Mouse (Mus musculus) thymus, postnatal 10 days (tissue): ENCODE results near the gene Zfhx2.
A peak's percentile ranks its signal among the peaks of the same experiment; 100 is the strongest.

Source experiments
- DNase-seq, 2 experiments: peaks; one replicate each; pipeline ENCODE4 v3.0.0; 2021; ENCODE audit warnings: low spot score in 2 of 2

Gene Zfhx2

DNA sequence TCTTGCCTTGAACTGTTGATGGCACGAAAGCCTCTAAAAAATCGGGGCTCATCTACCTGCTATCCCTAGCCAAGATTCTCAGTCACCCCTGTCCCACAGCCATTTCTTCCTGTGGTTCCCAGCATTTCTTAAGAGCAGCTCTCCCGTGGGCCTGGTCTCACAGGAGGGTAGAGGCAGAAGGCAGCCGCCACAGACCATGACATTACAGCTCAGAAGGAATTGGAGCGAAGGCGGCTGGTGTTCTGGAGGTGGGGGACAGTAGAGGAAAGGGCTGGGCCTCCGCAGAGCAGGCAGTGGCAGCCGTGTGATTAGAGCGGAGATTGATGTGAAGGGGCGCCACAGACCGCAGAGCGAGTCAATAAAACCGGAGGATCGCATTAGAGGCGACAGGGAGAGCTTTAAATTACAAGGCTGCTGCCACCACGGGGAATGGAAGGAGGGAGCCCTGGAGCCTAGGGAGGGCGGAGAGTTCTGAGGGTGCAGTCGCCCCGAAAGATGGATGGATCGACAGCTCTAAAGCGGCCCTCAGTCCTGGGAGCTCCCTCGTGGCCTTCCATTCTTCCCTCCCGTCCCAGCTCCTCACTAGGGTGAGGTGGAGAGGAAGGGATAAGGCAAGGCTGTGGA, 13.6 kb downstream of the Zfhx2 start:
- no peak for DNase-seq

GRCm38 (mm10) chr14:55077481-55078365, 14.4 kb downstream of the Zfhx2 start:
- DNase-seq, result no peak

DNA sequence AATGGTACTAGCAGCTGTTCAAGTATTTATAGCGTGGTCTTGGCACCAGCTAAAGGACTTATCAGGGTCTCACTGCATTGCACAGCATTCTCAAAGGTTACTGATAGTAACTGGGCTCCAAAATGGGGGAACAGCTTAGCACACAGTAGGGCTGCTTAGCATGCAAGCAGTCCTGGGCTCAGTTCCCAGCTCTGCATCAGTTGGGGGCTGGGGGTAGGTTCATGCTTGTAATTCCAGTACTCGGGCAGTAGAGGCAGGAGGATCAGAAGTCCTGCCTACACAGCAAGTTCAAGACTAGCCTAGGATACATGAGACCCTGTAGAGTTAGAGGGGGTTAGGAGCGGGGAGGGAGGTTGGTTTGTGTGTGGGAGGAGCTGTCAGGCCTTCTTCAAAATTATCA, 15.2 kb downstream of the Zfhx2 start:
- no peak for DNase-seq

DNA sequence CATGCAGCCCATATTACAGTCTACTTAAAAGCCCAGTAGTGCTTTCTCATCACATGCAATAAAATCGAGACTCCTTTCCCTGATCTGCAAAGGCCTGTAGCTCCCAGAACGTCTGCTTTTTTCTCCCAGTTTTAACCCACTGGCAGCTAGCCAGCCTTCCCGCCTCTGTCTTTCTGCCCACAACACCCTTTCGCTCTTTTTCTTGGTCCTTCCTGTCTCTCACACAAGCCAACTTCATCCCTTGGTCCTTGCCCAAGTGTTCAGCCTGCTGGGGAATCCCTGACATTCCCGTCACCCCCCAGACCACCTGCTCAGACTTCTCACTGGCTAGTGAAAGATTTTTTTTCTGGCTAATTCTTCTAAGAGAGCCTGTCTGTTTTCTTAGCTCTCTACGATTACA, 15.9 kb downstream of the Zfhx2 start:
- DNase-seq, result no peak

GRCm38 (mm10) chr14:55074416-55074815, 17.7 kb downstream of the Zfhx2 start:
- no peak for DNase-seq

GRCm38 (mm10) chr14:55071756-55072155, 20.4 kb downstream of the Zfhx2 start:
- DNase-seq, result no peak

- DNase-seq, result no peak
Observed at GRCm38 (mm10) chr14:55066042-55066441, 26.1 kb downstream of the Zfhx2 start.

- DNase-seq, result no peak
Observed at GRCm38 (mm10) chr14:55065391-55065790, 26.7 kb downstream of the Zfhx2 start.

- DNase-seq, result no peak
Observed at GRCm38 (mm10) chr14:55064481-55065370, 27.4 kb downstream of the Zfhx2 start.

- no peak for DNase-seq
Observed at GRCm38 (mm10) chr14:55063581-55064381, 28.3 kb downstream of the Zfhx2 start.

GRCm38 (mm10) chr14:55063117-55063516, 29.0 kb downstream of the Zfhx2 start:
- no peak for DNase-seq

- peak; percentile 29 to 45 for DNase-seq
Observed at GRCm38 (mm10) chr14:55062626-55063025, 29.5 kb downstream of the Zfhx2 start.

DNA sequence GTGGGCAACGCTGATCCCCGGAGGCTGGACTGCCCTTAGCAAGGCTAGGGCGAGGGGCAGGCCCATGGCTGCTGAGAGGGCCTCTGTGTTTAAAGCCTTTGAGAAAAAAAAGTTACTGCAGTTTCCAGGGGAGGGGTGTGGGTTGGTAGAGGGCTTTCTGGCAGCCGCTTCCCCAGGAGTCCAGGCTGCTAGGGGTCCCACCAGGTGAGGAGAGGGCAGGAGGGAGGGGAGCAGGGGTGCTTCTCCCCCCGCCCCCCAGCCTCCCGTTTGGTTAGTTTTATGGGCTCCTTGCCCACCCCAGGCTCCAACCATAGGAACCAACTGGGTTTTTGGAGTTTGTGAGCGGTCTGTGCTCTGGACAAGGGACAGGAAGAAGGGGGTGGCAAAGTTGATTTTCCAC, 30.3 kb downstream of the Zfhx2 start:
- no peak for DNase-seq

GRCm38 (mm10) chr14:55059931-55060330, 32.2 kb downstream of the Zfhx2 start:
- DNase-seq, result no peak

GRCm38 (mm10) chr14:55059009-55059408, 33.1 kb downstream of the Zfhx2 start:
- DNase-seq, result no peak

DNA sequence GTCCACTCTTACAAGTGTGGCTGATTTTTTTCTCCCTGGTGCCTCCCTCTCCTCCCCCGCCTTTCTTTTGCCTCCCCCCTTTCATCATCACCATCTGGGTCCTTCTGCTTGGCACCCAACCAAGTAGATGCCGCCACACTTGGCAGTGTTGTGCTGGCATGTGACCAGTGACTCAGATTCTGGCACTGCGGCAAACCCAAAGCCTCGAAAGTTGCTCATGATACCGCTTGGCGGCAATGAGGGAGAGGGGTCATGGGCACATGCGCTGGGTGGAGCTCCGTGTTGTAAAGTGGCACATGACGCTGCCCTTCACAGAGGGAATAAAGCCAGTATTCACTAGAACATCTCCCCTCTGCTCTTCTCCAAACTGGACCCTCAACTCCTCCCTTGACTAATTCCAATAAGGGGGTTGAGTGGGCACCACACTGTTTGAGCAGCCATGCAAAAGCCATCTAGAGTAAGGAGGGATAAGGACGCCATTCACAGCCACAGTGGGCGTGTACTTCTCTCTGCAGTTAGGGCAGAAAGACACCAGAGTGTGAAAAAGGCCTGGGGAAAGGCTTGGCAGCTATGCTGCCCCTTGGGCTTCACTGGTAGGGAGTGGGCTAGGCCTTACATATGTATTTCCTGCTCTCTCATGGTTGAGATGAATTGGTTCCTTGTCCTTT, 36.8 kb downstream of the Zfhx2 start:
- DNase-seq, result no peak

GRCm38 (mm10) chr14:55054191-55054749, 37.9 kb downstream of the Zfhx2 start:
- DNase-seq, result no peak

GRCm38 (mm10) chr14:55053708-55054190, 38.4 kb downstream of the Zfhx2 start:
- DNase-seq, result no peak

DNA sequence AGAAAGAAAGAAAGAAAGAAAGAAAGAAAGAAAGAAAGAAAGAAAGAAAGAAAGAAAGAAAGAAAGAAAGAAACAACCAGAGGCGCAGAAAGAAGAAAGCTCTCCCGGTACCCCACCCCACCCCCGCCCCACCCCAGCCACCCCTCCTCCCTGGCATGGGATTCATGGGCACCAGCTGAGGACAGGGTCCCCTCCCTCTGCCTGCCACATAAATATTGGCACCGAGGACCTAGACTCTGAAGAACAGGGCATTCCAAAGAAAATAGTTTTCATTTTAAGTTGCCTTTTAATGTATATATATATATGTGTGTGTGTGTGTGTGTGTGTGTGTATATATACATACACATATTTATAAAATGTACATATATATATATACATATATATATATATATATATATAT, 39.1 kb downstream of the Zfhx2 start:
- no peak for DNase-seq

DNA sequence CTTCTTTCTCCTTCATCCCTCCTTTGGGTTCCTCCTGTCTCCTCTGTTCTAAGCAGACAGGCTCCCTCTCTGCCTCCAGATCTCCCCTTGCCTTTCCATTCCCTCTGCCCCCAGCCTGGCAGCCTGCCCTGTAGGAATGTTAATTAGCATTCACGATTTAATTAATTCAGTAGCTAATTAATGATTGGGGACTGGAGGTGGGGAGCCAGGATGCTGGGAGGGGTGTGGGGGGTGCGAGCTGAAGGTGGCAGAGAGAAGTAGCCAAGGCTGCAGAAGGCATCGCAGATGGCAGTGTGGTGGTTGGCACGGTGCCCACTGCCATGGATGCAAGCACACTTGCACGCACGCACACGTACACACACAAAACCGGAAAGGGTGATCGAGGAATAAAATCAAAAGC, 39.6 kb downstream of the Zfhx2 start:
- DNase-seq, result no peak
